In the genomic region with DNA sequence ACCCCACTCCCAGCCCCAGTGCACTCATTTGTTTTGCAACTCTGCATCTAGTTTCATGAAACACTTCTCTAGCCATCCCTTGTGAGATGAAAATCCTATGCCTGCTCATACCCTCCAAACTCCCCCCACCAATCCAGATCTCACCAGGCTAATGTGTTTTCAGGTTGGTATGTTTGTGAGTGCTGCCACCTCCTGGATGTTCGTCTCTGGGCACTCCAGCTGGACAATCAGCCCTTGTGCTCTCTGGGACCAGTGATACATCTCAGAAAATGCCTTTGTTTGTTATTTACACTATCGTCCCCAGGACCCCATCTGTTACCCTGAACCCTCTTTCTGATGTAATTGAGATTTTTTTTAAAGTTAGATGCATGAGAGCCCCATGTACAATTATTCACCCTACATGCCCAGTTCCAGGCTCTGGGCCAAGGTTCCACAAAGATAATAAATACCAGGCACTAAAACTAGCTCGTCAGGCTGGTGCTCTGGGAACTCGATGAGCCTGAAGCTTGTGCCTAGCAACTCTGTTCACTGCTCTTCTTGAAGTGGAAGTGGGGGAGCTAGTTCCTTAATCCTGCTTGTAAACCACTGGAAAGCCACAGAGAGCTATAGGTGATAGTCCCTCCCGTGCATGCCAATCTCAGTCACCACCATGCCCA, we compare ENCODE assay signal across 9 mouse cellular contexts.
DNase-seq lines count a peak whose midpoint lies in the region; ATAC-seq and TF ChIP-seq lines count a peak whose summit lies in the region.
"Had no signal": no experiment of that assay in that cellular context is flagged by ENCODE, and none has a peak within 500 bp of the region (broad histone marks: within the 10 kb centered on the region; RNA-seq: fewer than 3 reads in every experiment).

No protein-coding gene starts in this region.

- H3K4me2 ChIP-seq in forebrain, embryonic 11.5 days (ENCODE audit: low read depth, low read length, severe bottlenecking): no peak overlapping the region
- H3K4me2 ChIP-seq in kidney, postnatal 0 days (ENCODE audit: low read length): no peak overlapping the region

- DNase-seq in adrenal gland, adult 8-10 months: peak; percentile 5
- no peak for DNase-seq in adrenal gland, postnatal 4 days (ENCODE audit: low spot score in 2 of 2)
- peak; percentile 63 for DNase-seq in forebrain, embryonic 11.5 days (ENCODE audit: low spot score)
- peak; percentile 49 for DNase-seq in kidney, postnatal 0 days (ENCODE audit: low spot score)
- DNase-seq in lung, postnatal 10 days: peak; percentile 31
- peak; percentile 48 for DNase-seq in right cerebral cortex, postnatal 4 days
- no peak for DNase-seq in gastrocnemius, adult 18-20 months (ENCODE audit: low spot score)

- no peaks in the 10 kb centered on the region for H3K36me3 ChIP-seq in forebrain, embryonic 11.5 days (ENCODE audit: control insufficient read depth, insufficient read depth, low read length)
- no peaks in the 10 kb centered on the region for H3K36me3 ChIP-seq in kidney, postnatal 0 days (ENCODE audit: insufficient read depth, low read length)

- no peak for ATAC-seq in forebrain, embryonic 11.5 days (replicated peaks; ENCODE audit: low FRiP score)
- ATAC-seq in kidney, postnatal 0 days (replicated peaks; ENCODE audit: low FRiP score, low read depth): 0 out of 2 replicates have a peak, but pooled peaks have one; percentile 29

- no peak overlapping the region for H3K27ac ChIP-seq in bone marrow, adult 2 months (ENCODE audit: control insufficient read depth, insufficient read depth, low read depth, low read length, poor library complexity)
- H3K27ac ChIP-seq in forebrain, embryonic 11.5 days (ENCODE audit: low read depth, low read length): no peak overlapping the region
- H3K27ac ChIP-seq in kidney, postnatal 0 days: no peak overlapping the region

- no peak for TF ChIP-seq POLR2A in bone marrow, adult 2 months (IDR thresholded peaks at IDR 0.05; ENCODE audit: borderline replicate concordance, control insufficient read depth, low read depth, low read length)

- no peak overlapping the region for H3K4me3 ChIP-seq in bone marrow, adult 2 months (replicated peaks; ENCODE audit: control insufficient read depth, low read depth, low read length)
- no peak overlapping the region for H3K4me3 ChIP-seq in forebrain, embryonic 11.5 days (ENCODE audit: low read depth, low read length)
- no peak overlapping the region for H3K4me3 ChIP-seq in kidney, postnatal 0 days (replicated peaks; ENCODE audit: low read depth, low read length)
- H3K4me3 ChIP-seq: myocyte had no signal

- WGBS in bone marrow, adult 2 months: 39% methylated on average over 5 of the region's 5 CpGs
- WGBS in forebrain, embryonic 11.5 days: 40% methylated on average over 5 of the region's 5 CpGs
- 26% methylated on average over 5 of the region's 5 CpGs for WGBS in kidney, postnatal 0 days

- H3K4me1 ChIP-seq in bone marrow, adult 2 months (ENCODE audit: control insufficient read depth, insufficient read depth, low read length): no peaks in the 10 kb centered on the region
- H3K4me1 ChIP-seq in forebrain, embryonic 11.5 days (replicated peaks; ENCODE audit: control insufficient read depth, insufficient read depth, low read length): no peaks in the 10 kb centered on the region
- no peaks in the 10 kb centered on the region for H3K4me1 ChIP-seq in kidney, postnatal 0 days (replicated peaks; ENCODE audit: insufficient read depth, low read length)

- no peaks in the 10 kb centered on the region for H3K27me3 ChIP-seq in forebrain, embryonic 11.5 days (ENCODE audit: control insufficient read depth, insufficient read depth, low read length)
- no peaks in the 10 kb centered on the region for H3K27me3 ChIP-seq in kidney, postnatal 0 days (ENCODE audit: insufficient read depth, low read length)

- H3K9ac ChIP-seq in forebrain, embryonic 11.5 days (ENCODE audit: low read length): no peak overlapping the region
- no peak overlapping the region for H3K9ac ChIP-seq in kidney, postnatal 0 days (ENCODE audit: low read depth, low read length)

- no peaks in the 10 kb centered on the region for H3K9me3 ChIP-seq in forebrain, embryonic 11.5 days (ENCODE audit: control insufficient read depth, low read length)
- no peaks in the 10 kb centered on the region for H3K9me3 ChIP-seq in kidney, postnatal 0 days (replicated peaks; ENCODE audit: low read length)

- 0 out of 2 replicates have a peak, but pooled peaks have one; percentile 2 for TF ChIP-seq CTCF in bone marrow, adult 2 months (IDR thresholded peaks at IDR 0.05; ENCODE audit: control insufficient read depth, insufficient read depth, low read length)
- peak; percentile 82 for TF ChIP-seq CTCF in kidney, postnatal 0 days (IDR thresholded peaks at IDR 0.05; ENCODE audit: low read depth)

Comparison
In these comparisons a context has a peak if more than half of its experiments do, and no peak if none do; other contexts are left out.
1. DNase-seq: peak in adrenal gland, adult 8-10 months (single experiment), forebrain, embryonic 11.5 days (single experiment), kidney, postnatal 0 days (single experiment), lung, postnatal 10 days (single experiment) and right cerebral cortex, postnatal 4 days (single experiment); none in adrenal gland, postnatal 4 days (0 of 2) and gastrocnemius, adult 18-20 months (single experiment).